Mouse (Mus musculus) spleen, embryonic (tissue): Measurements from ENCODE around the gene Cyp17a1.

Source experiments
- CTCF ChIA-PET: fragments of 350-600 bp; sonication (Branson Sonifier 250); formaldehyde crosslinking; loops from one replicate; lab custom pipeline; 2022; lab: Charles Lee

The Cyp17a1 gene

GRCm38 (mm10) chr19:46644343-46644792, 28.6 kb downstream of the Cyp17a1 start:
- CTCF ChIA-PET, result no interaction called here

- CTCF ChIA-PET, result no interaction called here
These were observed 29.7 kb downstream of the Cyp17a1 start for GRCm38 (mm10) chr19:46643236-46643635.

GRCm38 (mm10) chr19:46642136-46642753, 30.7 kb downstream of the Cyp17a1 start:
- CTCF ChIA-PET, result no interaction called here

GRCm38 (mm10) chr19:46641420-46642085, 31.4 kb downstream of the Cyp17a1 start:
- CTCF ChIA-PET, result no interaction called here

GRCm38 (mm10) chr19:46640780-46641179, 32.2 kb downstream of the Cyp17a1 start:
- CTCF ChIA-PET, result interaction anchor here (0.5 kb wide), 1 partner anchor 58 kb away, joined by 17 read pairs; no protein-coding TSS in a partner anchor

GRCm38 (mm10) chr19:46639496-46639895, 33.5 kb downstream of the Cyp17a1 start:
- CTCF ChIA-PET, result no interaction called here

- CTCF ChIA-PET, result no interaction called here
These were observed 33.9 kb downstream of the Cyp17a1 start for GRCm38 (mm10) chr19:46639053-46639452.

GRCm38 (mm10) chr19:46637598-46637997, 35.4 kb downstream of the Cyp17a1 start:
- CTCF ChIA-PET, result interaction anchor here (0.8 kb wide), 1 partner anchor 21 kb away, joined by 4 read pairs; no protein-coding TSS in a partner anchor

- CTCF ChIA-PET, result no interaction called here
These were observed 37.2 kb downstream of the Cyp17a1 start for GRCm38 (mm10) chr19:46635766-46636165.

GRCm38 (mm10) chr19:46631637-46632036, 41.3 kb downstream of the Cyp17a1 start:
- CTCF ChIA-PET, result no interaction called here

- CTCF ChIA-PET, result no interaction called here
These were observed 43.2 kb downstream of the Cyp17a1 start for GRCm38 (mm10) chr19:46629807-46630206.

GRCm38 (mm10) chr19:46628403-46628802, 44.6 kb downstream of the Cyp17a1 start:
- CTCF ChIA-PET, result interaction anchor here (0.6 kb wide), 1 partner anchor 121 kb away, joined by 3 read pairs; no protein-coding TSS in a partner anchor

- CTCF ChIA-PET, result interaction anchor here (0.5 to 0.8 kb wide), 2 partner anchors 228 to 704 kb away, joined by 3 to 7 read pairs; no protein-coding TSS in a partner anchor
These were observed 47.5 kb downstream of the Cyp17a1 start for GRCm38 (mm10) chr19:46625519-46625918.

- CTCF ChIA-PET, result interaction anchor here (0.5 kb wide), 1 partner anchor 705 kb away, joined by 7 read pairs; no protein-coding TSS in a partner anchor
These were observed 48.0 kb downstream of the Cyp17a1 start for GRCm38 (mm10) chr19:46625015-46625414.

GRCm38 (mm10) chr19:46623790-46624772, 48.9 kb downstream of the Cyp17a1 start:
- CTCF ChIA-PET, result no interaction called here

- CTCF ChIA-PET, result no interaction called here
These were observed 49.7 kb downstream of the Cyp17a1 start for GRCm38 (mm10) chr19:46623194-46623667.

- CTCF ChIA-PET, result no interaction called here
These were observed 50.2 kb downstream of the Cyp17a1 start for GRCm38 (mm10) chr19:46622659-46623193.

GRCm38 (mm10) chr19:46621236-46622183, 51.5 kb downstream of the Cyp17a1 start:
- CTCF ChIA-PET, result no interaction called here

- CTCF ChIA-PET, result no interaction called here
These were observed 52.8 kb downstream of the Cyp17a1 start for GRCm38 (mm10) chr19:46620016-46620808.
